Mouse (Mus musculus): ENCODE data around the gene Gm5294.

DNA sequence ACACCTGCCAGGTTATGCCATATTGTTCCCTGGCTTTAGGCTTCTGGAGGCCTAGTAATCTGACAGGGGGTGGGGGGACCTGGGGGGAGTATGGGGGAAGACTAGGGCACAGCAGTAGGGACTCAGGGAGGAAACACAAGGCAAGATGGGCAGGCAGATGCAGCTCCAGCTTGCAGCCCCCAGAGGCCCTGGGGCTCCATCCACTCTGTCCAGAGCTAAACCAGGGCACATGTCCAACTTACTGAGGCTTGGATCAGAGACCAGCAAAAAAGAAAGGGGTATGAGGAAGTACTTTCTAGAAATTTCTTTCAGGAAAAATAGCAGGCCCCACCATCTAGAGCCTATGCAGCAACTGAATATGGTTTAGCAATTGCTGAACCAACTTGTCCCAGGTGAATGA lies 44.3 kb downstream of the Gm5294 start:
- TF ChIP-seq POLR2A (IDR thresholded peaks at IDR 0.05; ENCODE audit: low read depth, low read length) (no peak), CTCF (IDR thresholded peaks at IDR 0.05; ENCODE audit: extremely low read depth, insufficient read length, insufficient replicate concordance, low read depth, low read length) (no peak)
